Mouse (Mus musculus) limb, embryonic 10.5 days (tissue): Measurements from ENCODE around the gene 0610010K14Rik. TPM values are rescaled to one million over a fixed set of nuclear protein-coding genes. Genes with fewer than 3 reads are reported as not detected.
A peak's percentile ranks its signal among the peaks of the same experiment; 100 is the strongest.

Source experiments
- microRNA counts: library from miRNA; unstranded; fragments of <30 nt; microRNA quantifications from one replicate; lab custom pipeline; 2017
- microRNA-seq: library from miRNA; unstranded; fragments of <30 nt; microRNA quantifications from one replicate; pipeline ENCODE4, GENCODE M21; 2017
- polyA plus RNA-seq: library from polyadenylated mRNA; unstranded; fragments of >200 nt; fragmentation: Nextera tagmentation; extraction: Ambion mirVana; gene quantifications from 2 replicates; pipeline ENCODE4 v1.2.1, GENCODE M21; 2016

0610010K14Rik gene
- polyA plus RNA-seq, 1 experiment from 2014 or later, result 235 TPM

MicroRNAs within 50 kb of the gene (microRNA counts, 519-probe panel; counts per million panel counts)
- microRNA mmu-miR-195 (lab: Ali Mortazavi, UCI) (684 counts per million, percentile 72 among the panel's probes with 10 or more counts), microRNA mmu-miR-497 (lab: Ali Mortazavi, UCI) (684 counts per million, percentile 72 among the panel's probes with 10 or more counts)

Small RNA genes lying within 50 kb of the gene (microRNA-seq; reads per million reads assigned to microRNA genes)
- gene Mir195a, result 346 reads per million, percentile 64 among the genes with 10 or more reads in this experiment
- not detected for gene Mir497
- gene Mir497b, result not detected

Other genes with a start within 250 kb of the 0610010K14Rik start
- gene Gabarap, start 246.8 kb downstream of the 0610010K14Rik start, polyA plus RNA-seq, result 280 and 332 TPM in 2 replicates
- 101 and 106 TPM in 2 replicates for gene Phf23, start 242.1 kb downstream of the 0610010K14Rik start, polyA plus RNA-seq
- 65.2 and 70.6 TPM in 2 replicates for gene Dvl2, start 237.3 kb downstream of the 0610010K14Rik start, polyA plus RNA-seq
- gene Acadvl, start 222.5 kb downstream of the 0610010K14Rik start, polyA plus RNA-seq, result 36.4 and 52.1 TPM in 2 replicates
- 8.8 and 12.9 TPM in 2 replicates for gene Dlg4, start 221.0 kb downstream of the 0610010K14Rik start, polyA plus RNA-seq
- gene Asgr1, start 183.8 kb downstream of the 0610010K14Rik start, polyA plus RNA-seq, result 0.71 and 0.74 TPM in 2 replicates
- gene Asgr2, start 145.3 kb downstream of the 0610010K14Rik start, polyA plus RNA-seq, result not detected in 2 replicates
- 0.10 and 0.16 TPM in 2 replicates for gene Mgl2, start 107.6 kb downstream of the 0610010K14Rik start, polyA plus RNA-seq
- not detected in 2 replicates for gene Clec10a, start 81.7 kb downstream of the 0610010K14Rik start, polyA plus RNA-seq
- gene Slc16a11, start 25.2 kb downstream of the 0610010K14Rik start, polyA plus RNA-seq, result 0.84 and 1.6 TPM in 2 replicates
- 11.6 and 16.3 TPM in 2 replicates for gene Slc16a13, start 16.9 kb downstream of the 0610010K14Rik start, polyA plus RNA-seq
- gene Bcl6b, start 8.1 kb downstream of the 0610010K14Rik start, polyA plus RNA-seq, result 5.6 and 7.5 TPM in 2 replicates
- 9.7 TPM in 2 replicates for gene Gm21988, start 1.9 kb upstream of the 0610010K14Rik start, polyA plus RNA-seq
- 84.7 and 93.5 TPM in 2 replicates for gene Rnasek, start 1.9 kb upstream of the 0610010K14Rik start, polyA plus RNA-seq
- 2.0 and 2.9 TPM in 2 replicates for gene Alox12, start 17.4 kb upstream of the 0610010K14Rik start, polyA plus RNA-seq
- gene Alox12e, start 84.7 kb upstream of the 0610010K14Rik start, polyA plus RNA-seq, result 0.06 TPM in 1 of 2 replicates, not detected in the other
- not detected in 2 replicates for gene Alox15, start 114.1 kb upstream of the 0610010K14Rik start, polyA plus RNA-seq
- gene Pelp1, start 172.1 kb upstream of the 0610010K14Rik start, polyA plus RNA-seq, result 63.0 and 65.1 TPM in 2 replicates
- 24.6 and 25.5 TPM in 2 replicates for gene Arrb2, start 194.7 kb upstream of the 0610010K14Rik start, polyA plus RNA-seq
- 48.4 and 51.5 TPM in 2 replicates for gene Med11, start 214.0 kb upstream of the 0610010K14Rik start, polyA plus RNA-seq
- gene Zmynd15, start 221.5 kb upstream of the 0610010K14Rik start, polyA plus RNA-seq, result 0.09 TPM in 1 of 2 replicates, not detected in the other
- 0.49 TPM in 2 replicates for gene Cxcl16, start 222.1 kb upstream of the 0610010K14Rik start, polyA plus RNA-seq